Mouse (Mus musculus): ENCODE measurements around the gene Plekhh1. TPM values are rescaled to one million over a fixed set of nuclear protein-coding genes. Genes with fewer than 3 reads are reported as not detected.
"Not testable (repeated sequence)": the region's sequence is repeated elsewhere in the genome, so short reads cannot be mapped to it uniquely, and the experiment has no call there.

Gene Plekhh1
- polyA plus RNA-seq, 1 experiment from 2014 or later: 3.1 TPM

- H3K4me1 ChIP-seq (ENCODE audit: control insufficient read depth, insufficient read depth, low read length): no peaks in the 10 kb centered on the region
- H3K9ac ChIP-seq (replicated peaks; ENCODE audit: low read length): no peak overlapping the region
- H3K27ac ChIP-seq (replicated peaks; ENCODE audit: low read depth, low read length): no peak overlapping the region
- DNase-seq (no peak), ATAC-seq (ENCODE audit: low FRiP score, low TSS enrichment) (no peak)
- H3K4me3 ChIP-seq (replicated peaks; ENCODE audit: low read depth, low read length): no peak overlapping the region
- 50% methylated on average over 4 of the region's 4 CpGs for WGBS
- no peak overlapping the region for H3K4me2 ChIP-seq (ENCODE audit: low read length)
- no peaks in the 10 kb centered on the region for H3K36me3 ChIP-seq (ENCODE audit: control insufficient read depth, insufficient read depth, low read length)
- no peaks in the 10 kb centered on the region for H3K9me3 ChIP-seq (ENCODE audit: control insufficient read depth, low read length)
- H3K27me3 ChIP-seq (ENCODE audit: control insufficient read depth, insufficient read depth, low read length): no peaks in the 10 kb centered on the region
These were observed 11.0 kb upstream of the Plekhh1 start for GRCm38 (mm10) chr12:79017994-79018399.

DNA sequence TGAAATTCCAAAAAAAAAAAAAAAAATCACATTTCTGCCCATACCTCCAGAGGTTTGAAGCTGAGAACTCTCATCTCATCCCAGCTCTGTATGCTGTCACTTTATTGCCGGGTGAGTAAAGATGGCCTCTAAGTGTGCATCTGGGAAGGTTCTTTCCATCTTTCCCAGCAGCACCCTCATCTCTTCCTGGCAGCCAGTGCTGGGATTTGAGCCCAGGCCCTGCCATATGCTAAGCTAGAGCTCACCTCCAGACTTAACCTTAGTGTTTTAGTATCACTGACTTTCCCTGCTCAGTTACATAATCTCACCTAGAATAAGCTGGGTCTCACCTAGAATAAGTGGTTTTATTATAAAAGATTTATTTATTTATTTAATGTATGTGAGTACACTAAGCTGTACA lies 7.1 kb upstream of the Plekhh1 start:
- Histone ChIP-seq H3K4me1 (ENCODE audit: control insufficient read depth, insufficient read depth, low read length) (no peaks in the 10 kb centered on the region), H3K4me2 (ENCODE audit: low read length) (no peak overlapping the region), H3K27ac (replicated peaks; ENCODE audit: low read depth, low read length) (no peak overlapping the region), H3K27me3 (ENCODE audit: control insufficient read depth, insufficient read depth, low read length) (no peaks in the 10 kb centered on the region), H3K9ac (replicated peaks; ENCODE audit: low read length) (no peak overlapping the region), H3K9me3 (ENCODE audit: control insufficient read depth, low read length) (no peaks in the 10 kb centered on the region), H3K36me3 (ENCODE audit: control insufficient read depth, insufficient read depth, low read length) (no peaks in the 10 kb centered on the region), H3K4me3 (replicated peaks; ENCODE audit: low read depth, low read length) (no peak overlapping the region)
- no peak for ATAC-seq (ENCODE audit: low FRiP score, low TSS enrichment)
- WGBS: 82% methylated on average over 1 of the region's 1 CpGs
- DNase-seq: no peak

GRCm38 (mm10) chr12:79022882-79023281 lies 6.1 kb upstream of the Plekhh1 start:
- no peaks in the 10 kb centered on the region for H3K9me3 ChIP-seq (ENCODE audit: control insufficient read depth, low read length)
- H3K4me3 ChIP-seq (replicated peaks; ENCODE audit: low read depth, low read length): no peak overlapping the region
- no peaks in the 10 kb centered on the region for H3K36me3 ChIP-seq (ENCODE audit: control insufficient read depth, insufficient read depth, low read length)
- H3K27ac ChIP-seq (replicated peaks; ENCODE audit: low read depth, low read length): no peak overlapping the region
- DNase-seq (peak; percentile 74), ATAC-seq (ENCODE audit: low FRiP score, low TSS enrichment) (no peak)
- no peaks in the 10 kb centered on the region for H3K27me3 ChIP-seq (ENCODE audit: control insufficient read depth, insufficient read depth, low read length)
- 14% methylated on average over 3 of the region's 3 CpGs for WGBS
- no peak overlapping the region for H3K9ac ChIP-seq (replicated peaks; ENCODE audit: low read length)
- H3K4me1 ChIP-seq (ENCODE audit: control insufficient read depth, insufficient read depth, low read length): no peaks in the 10 kb centered on the region
- H3K4me2 ChIP-seq (ENCODE audit: low read length): no peak overlapping the region

GRCm38 (mm10) chr12:79027526-79027925 lies 1.4 kb upstream of the Plekhh1 start:
- not testable (repeated sequence) for DNase-seq; H3K27me3 ChIP-seq (ENCODE audit: control insufficient read depth, insufficient read depth, low read length); H3K36me3 ChIP-seq (ENCODE audit: control insufficient read depth, insufficient read depth, low read length); H3K27ac ChIP-seq (replicated peaks; ENCODE audit: low read depth, low read length); H3K4me1 ChIP-seq (ENCODE audit: control insufficient read depth, insufficient read depth, low read length); H3K9me3 ChIP-seq (ENCODE audit: control insufficient read depth, low read length); H3K4me2 ChIP-seq (ENCODE audit: low read length); H3K9ac ChIP-seq (replicated peaks; ENCODE audit: low read length); ATAC-seq (ENCODE audit: low FRiP score, low TSS enrichment); H3K4me3 ChIP-seq (replicated peaks; ENCODE audit: low read depth, low read length)
- 95% methylated on average over 8 of the region's 8 CpGs for WGBS

DNA sequence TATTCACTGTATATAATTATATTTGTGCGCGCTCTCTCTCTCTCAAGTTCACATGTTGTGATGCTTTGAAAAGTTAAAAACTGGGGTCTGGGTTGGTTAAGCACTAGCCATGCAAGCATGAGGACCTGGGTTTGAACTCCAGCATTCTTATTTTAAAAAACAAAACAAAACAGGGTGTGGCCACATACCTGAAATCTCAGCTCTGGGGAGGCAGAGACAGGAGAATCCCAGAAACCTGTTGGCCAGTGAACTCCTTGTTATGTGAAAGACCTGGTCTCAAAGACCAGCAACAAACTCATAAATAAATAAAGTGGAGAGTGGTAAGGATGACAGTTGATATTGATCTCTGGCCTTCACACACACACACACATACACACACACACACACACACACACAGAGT lies 5.4 kb downstream of the Plekhh1 start:
- no peak overlapping the region for H3K27ac ChIP-seq (replicated peaks; ENCODE audit: low read depth, low read length)
- no peak overlapping the region for H3K4me2 ChIP-seq (ENCODE audit: low read length)
- no peaks in the 10 kb centered on the region for H3K9me3 ChIP-seq (ENCODE audit: control insufficient read depth, low read length)
- DNase-seq: no peak
- WGBS: 99% methylated on average over 2 of the region's 2 CpGs
- H3K36me3 ChIP-seq (ENCODE audit: control insufficient read depth, insufficient read depth, low read length): no peaks in the 10 kb centered on the region
- H3K4me3 ChIP-seq (replicated peaks; ENCODE audit: low read depth, low read length): no peak overlapping the region
- H3K4me1 ChIP-seq (ENCODE audit: control insufficient read depth, insufficient read depth, low read length): no peaks in the 10 kb centered on the region; the same call in 1 of the 2 replicates
- H3K27me3 ChIP-seq (ENCODE audit: control insufficient read depth, insufficient read depth, low read length): no peaks in the 10 kb centered on the region
- no peak for ATAC-seq (ENCODE audit: low FRiP score, low TSS enrichment)
- H3K9ac ChIP-seq (replicated peaks; ENCODE audit: low read length): no peak overlapping the region

GRCm38 (mm10) chr12:79035349-79035748 lies 6.4 kb downstream of the Plekhh1 start:
- Histone ChIP-seq H3K36me3 (ENCODE audit: control insufficient read depth, insufficient read depth, low read length) (no peaks in the 10 kb centered on the region), H3K9me3 (ENCODE audit: control insufficient read depth, low read length) (no peaks in the 10 kb centered on the region), H3K9ac (replicated peaks; ENCODE audit: low read length) (no peak overlapping the region), H3K4me1 (ENCODE audit: control insufficient read depth, insufficient read depth, low read length) (no peaks in the 10 kb centered on the region), H3K27ac (replicated peaks; ENCODE audit: low read depth, low read length) (no peak overlapping the region), H3K4me2 (ENCODE audit: low read length) (no peak overlapping the region), H3K27me3 (ENCODE audit: control insufficient read depth, insufficient read depth, low read length) (no peaks in the 10 kb centered on the region), H3K4me3 (replicated peaks; ENCODE audit: low read depth, low read length) (no peak overlapping the region)
- DNase-seq (no peak), ATAC-seq (ENCODE audit: low FRiP score, low TSS enrichment) (no peak)
- 24% methylated on average over 3 of the region's 3 CpGs for WGBS

GRCm38 (mm10) chr12:79039708-79040107 lies 10.7 kb downstream of the Plekhh1 start:
- H3K36me3 ChIP-seq (ENCODE audit: control insufficient read depth, insufficient read depth, low read length): 0 out of 2 replicates have a peak, but pooled peaks cover 12% of the 10 kb centered on the region
- WGBS: 70% methylated on average over 8 of the region's 8 CpGs
- no peak overlapping the region for H3K4me2 ChIP-seq (ENCODE audit: low read length)
- ATAC-seq (ENCODE audit: low FRiP score, low TSS enrichment): no peak
- no peaks in the 10 kb centered on the region for H3K4me1 ChIP-seq (ENCODE audit: control insufficient read depth, insufficient read depth, low read length)
- H3K4me3 ChIP-seq (replicated peaks; ENCODE audit: low read depth, low read length): no peak overlapping the region
- no peak overlapping the region for H3K9ac ChIP-seq (replicated peaks; ENCODE audit: low read length)
- DNase-seq: no peak
- H3K27me3 ChIP-seq (ENCODE audit: control insufficient read depth, insufficient read depth, low read length): no peaks in the 10 kb centered on the region
- H3K9me3 ChIP-seq (ENCODE audit: control insufficient read depth, low read length): no peaks in the 10 kb centered on the region
- H3K27ac ChIP-seq (replicated peaks; ENCODE audit: low read depth, low read length): no peak overlapping the region

DNA sequence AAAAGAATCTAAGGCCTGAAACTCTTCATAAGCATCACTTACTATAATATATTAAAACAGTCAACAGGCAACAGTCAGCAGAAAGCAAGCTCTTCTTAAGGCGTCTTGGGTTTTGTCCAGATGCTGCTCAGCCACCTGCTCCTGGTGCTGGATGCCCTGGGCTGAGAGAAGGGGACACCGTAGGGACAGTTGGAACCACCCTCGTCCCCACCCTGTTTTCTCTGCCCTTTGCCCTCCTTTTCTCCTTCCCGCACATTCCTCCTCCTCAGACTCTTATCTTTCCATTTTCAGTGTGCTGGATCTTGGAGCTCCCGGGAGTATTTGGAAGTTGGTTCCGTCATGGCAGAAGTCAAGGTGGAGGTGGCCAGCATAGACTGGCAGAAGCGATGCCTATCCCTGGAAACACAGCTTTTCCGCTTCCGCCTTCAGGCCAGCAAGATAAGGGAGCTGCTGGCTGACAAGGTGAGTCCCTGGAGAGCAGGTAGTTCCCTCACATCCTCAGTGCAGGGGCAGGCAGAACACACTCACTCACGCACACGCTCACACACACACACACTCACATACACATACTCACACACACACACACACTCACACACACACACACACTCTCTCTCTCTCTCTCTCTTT lies 11.4 kb downstream of the Plekhh1 start:
- Histone ChIP-seq H3K4me3 (replicated peaks; ENCODE audit: low read depth, low read length) (no peak overlapping the region), H3K4me1 (ENCODE audit: control insufficient read depth, insufficient read depth, low read length) (no peaks in the 10 kb centered on the region), H3K9ac (replicated peaks; ENCODE audit: low read length) (no peak overlapping the region), H3K27ac (replicated peaks; ENCODE audit: low read depth, low read length) (no peak overlapping the region), H3K27me3 (ENCODE audit: control insufficient read depth, insufficient read depth, low read length) (no peaks in the 10 kb centered on the region), H3K4me2 (ENCODE audit: low read length) (no peak overlapping the region), H3K36me3 (ENCODE audit: control insufficient read depth, insufficient read depth, low read length) (0 out of 2 replicates have a peak, but pooled peaks cover 12% of the 10 kb centered on the region), H3K9me3 (ENCODE audit: control insufficient read depth, low read length) (no peaks in the 10 kb centered on the region)
- WGBS: 90% methylated on average over 11 of the region's 11 CpGs
- ATAC-seq (ENCODE audit: low FRiP score, low TSS enrichment) (no peak), DNase-seq (no peak)

GRCm38 (mm10) chr12:79041436-79041835 lies 12.5 kb downstream of the Plekhh1 start:
- ATAC-seq (ENCODE audit: low FRiP score, low TSS enrichment): no peak
- no peak overlapping the region for H3K4me2 ChIP-seq (ENCODE audit: low read length)
- no peak overlapping the region for H3K27ac ChIP-seq (replicated peaks; ENCODE audit: low read depth, low read length)
- H3K9ac ChIP-seq (replicated peaks; ENCODE audit: low read length): no peak overlapping the region
- H3K4me1 ChIP-seq (ENCODE audit: control insufficient read depth, insufficient read depth, low read length): no peaks in the 10 kb centered on the region
- no peaks in the 10 kb centered on the region for H3K27me3 ChIP-seq (ENCODE audit: control insufficient read depth, insufficient read depth, low read length)
- DNase-seq: no peak
- no peak overlapping the region for H3K4me3 ChIP-seq (replicated peaks; ENCODE audit: low read depth, low read length)
- no peaks in the 10 kb centered on the region for H3K9me3 ChIP-seq (ENCODE audit: control insufficient read depth, low read length)
- H3K36me3 ChIP-seq (ENCODE audit: control insufficient read depth, insufficient read depth, low read length): 0 out of 2 replicates have a peak, but pooled peaks cover 16% of the 10 kb centered on the region

Measured in midbrain, embryonic 14.5 days (tissue).